Mouse (Mus musculus) midbrain, postnatal 0 days (tissue): ENCODE measurements around the gene Gab1. TPM values are rescaled to one million over a fixed set of nuclear protein-coding genes. Genes with fewer than 3 reads are reported as not detected.
"Not testable (repeated sequence)": the region's sequence is repeated elsewhere in the genome, so short reads cannot be mapped to it uniquely, and the experiment has no call there.

Experiments
- ATAC-seq: fragments of 200-750 bp; cut with Nextera tagmentation; 2 replicates; pipeline ENCODE4 v1.8.0; 2017; ENCODE audit warnings: moderate number of reproducible peaks, mild to moderate bottlenecking, moderate TSS enrichment, moderate library complexity; ENCODE audit not compliant: low FRiP score
- DNase-seq: peaks from one replicate; pipeline ENCODE4 v3.0.0-alpha.2; 2015; ENCODE audit warnings: low spot score
- H3K27ac ChIP-seq: fragments of 300-500 bp; sonication (generic); 2 replicates; pipeline ENCODE4 v1.5.1; 2014; ENCODE audit warnings: low read depth, mild to moderate bottlenecking, low read length, mixed read lengths
- H3K27me3 ChIP-seq: fragments of 300-500 bp; sonication (generic); 2 replicates; pipeline ENCODE4 v1.6.1; 2014; ENCODE audit warnings: low read length, control low read depth, mixed read lengths; ENCODE audit not compliant: insufficient read depth
- H3K36me3 ChIP-seq: fragments of 300-500 bp; sonication (generic); 2 replicates; pipeline ENCODE4 v1.6.1; 2014; ENCODE audit warnings: low read length, control low read depth, mixed read lengths; ENCODE audit not compliant: insufficient read depth
- H3K4me1 ChIP-seq: fragments of 300-500 bp; sonication (generic); 2 replicates; pipeline ENCODE4 v1.6.1; 2014; ENCODE audit warnings: mild to moderate bottlenecking, control low read depth, antibody characterized with exemption, low read length, mixed read lengths; ENCODE audit not compliant: insufficient read depth
- H3K4me2 ChIP-seq: fragments of 300-500 bp; sonication (generic); 2 replicates; pipeline ENCODE4 v1.6.1; 2014; ENCODE audit warnings: low read depth, mild to moderate bottlenecking, low read length, mixed read lengths; ENCODE audit not compliant: poor library complexity, severe bottlenecking
- H3K4me3 ChIP-seq: fragments of 300-500 bp; sonication (generic); 2 replicates; pipeline ENCODE4 v1.5.1; 2014; ENCODE audit warnings: low read depth, mild to moderate bottlenecking, low read length, moderate library complexity
- H3K9ac ChIP-seq: fragments of 300-500 bp; sonication (generic); replicated peaks from 2 replicates; pipeline ENCODE4 v1.6.1; 2014; ENCODE audit warnings: mild to moderate bottlenecking, low read length, moderate library complexity, mixed read lengths; ENCODE audit not compliant: poor library complexity, severe bottlenecking
- H3K9me3 ChIP-seq: fragments of 300-500 bp; sonication (generic); 2 replicates; pipeline ENCODE4 v1.6.1; 2016; ENCODE audit warnings: low read length, control low read depth
- CTCF ChIP-seq: IDR thresholded peaks from 2 replicates; pipeline ENCODE4 v1.5.1; 2016; ENCODE audit warnings: antibody characterized with exemption, mild to moderate bottlenecking
- WGBS: fragments of 180-500 bp; shearing (Covaris S2); extraction: QIAGEN DNeasy Blood & Tissue Kit; methylation state at CpG from one replicate; pipeline ENCODE4 v1.1.7; 2014; 5-methylcytosine and 5-hydroxymethylcytosine counted together
- polyA plus RNA-seq: library from polyadenylated mRNA; unstranded; fragments of >200 nt; fragmentation: Nextera tagmentation; extraction: Ambion mirVana; gene quantifications from 2 replicates; pipeline ENCODE4 v1.2.1, GENCODE M21; 2015
- total RNA-seq: library from RNA; depleted of rRNA; stranded (reverse); fragments of >200 nt; gene quantifications from 2 replicates; pipeline ENCODE4 v1.2.3, GENCODE M21; 2014; rRNA removed

The Gab1 gene
- total and polyA plus RNA-seq, 2 experiments from 2014 or later: 8.7 to 20.5 TPM

DNA sequence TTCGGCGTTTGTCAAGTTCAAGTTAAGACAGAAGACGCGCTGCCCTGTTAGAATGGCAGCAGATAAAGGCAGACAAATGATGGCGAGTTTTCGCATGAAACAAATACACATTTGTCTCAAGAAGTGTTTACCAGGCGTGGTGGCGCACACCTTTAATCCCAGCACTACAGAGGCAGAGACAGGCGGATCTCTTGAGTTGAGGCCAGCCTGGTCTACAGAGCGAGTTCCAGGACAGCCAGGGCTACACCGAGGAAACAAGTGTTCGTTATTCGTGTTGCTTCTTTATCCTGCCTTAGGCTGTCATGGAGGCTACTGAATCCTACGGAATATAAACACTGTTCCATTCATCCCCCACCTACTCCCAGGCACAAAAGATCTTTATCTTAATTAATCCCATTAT is 140.4 kb downstream of the Gab1 start:
- Histone ChIP-seq H3K9ac (peak overlapping the region; percentile 57; the same call in 1 of the 2 replicates), H3K27ac (peak overlapping the region; percentile 78), H3K4me3 (peak overlapping the region; percentile 75), H3K27me3 (no peaks in the 10 kb centered on the region), H3K36me3 (0 out of 2 replicates have a peak, but pooled peaks cover 3% of the 10 kb centered on the region), H3K9me3 (no peaks in the 10 kb centered on the region), H3K4me2 (peak overlapping the region; percentile 42), H3K4me1 (no peaks in the 10 kb centered on the region)
- ATAC-seq (peak; percentile 35; the same call in 1 of the 2 replicates), DNase-seq (no peak)
- WGBS: 11% methylated on average over 14 of the region's 14 CpGs
- TF ChIP-seq CTCF: no peak

DNA sequence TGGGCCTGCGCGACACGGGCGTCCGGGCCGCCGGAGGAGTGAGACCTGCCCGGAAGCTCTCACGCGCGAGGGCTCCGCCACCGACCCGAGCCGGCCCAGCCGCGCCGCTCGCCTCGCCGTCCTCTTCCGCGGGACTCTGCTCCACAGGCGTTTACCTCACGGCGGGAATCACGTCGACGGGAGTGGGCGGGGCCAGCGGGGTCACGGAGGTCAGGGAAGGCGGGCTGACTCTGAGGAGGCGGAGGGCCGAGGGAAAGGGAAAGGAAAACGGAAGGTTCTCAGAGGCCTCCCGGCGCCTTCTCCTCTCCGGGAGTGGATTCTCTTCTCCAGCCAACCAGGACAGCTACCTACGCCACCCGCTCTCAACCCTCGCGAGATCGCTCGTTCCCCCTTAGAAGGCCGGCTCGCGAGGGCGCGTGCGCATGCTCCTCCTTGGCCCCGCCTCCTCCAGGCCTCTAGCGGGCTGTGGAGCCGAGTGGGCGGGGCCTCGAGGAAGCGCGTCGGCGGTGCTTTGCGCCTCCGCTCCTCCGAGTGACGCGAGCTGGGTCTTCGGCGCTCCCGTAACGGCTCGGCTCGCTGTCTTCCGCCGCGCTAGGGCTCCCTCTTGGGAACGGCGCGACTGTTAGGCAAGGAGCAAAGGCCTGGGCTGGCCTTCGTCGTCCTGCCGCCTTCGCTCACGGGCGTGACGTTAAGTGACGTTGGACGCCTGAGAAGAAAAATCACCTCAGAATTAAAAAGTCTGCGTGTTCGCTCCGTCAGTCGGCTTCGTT is 141.0 kb downstream of the Gab1 start, which contains the start of gene Smarca5:
TSS of gene Smarca5 (minus strand) at position 343 of the 770 bp plus-strand sequence.
- H3K4me3 ChIP-seq: peak within 1 kb of the TSS; percentile 75
- TF ChIP-seq CTCF: peak; percentile 42; the same call in 1 of the 2 replicates
- H3K27ac ChIP-seq: peak within 1 kb of the TSS; percentile 89
- not testable (repeated sequence) for H3K27me3 ChIP-seq, H3K9me3 ChIP-seq, H3K4me1 ChIP-seq, H3K36me3 ChIP-seq
- ATAC-seq (peak; percentile 97), DNase-seq (peak; percentile 93)
- H3K4me2 ChIP-seq: peak within 1 kb of the TSS; percentile 64
- 2% methylated on average over 71 of the region's 91 CpGs for WGBS
- H3K9ac ChIP-seq: peak within 1 kb of the TSS; percentile 67

DNA sequence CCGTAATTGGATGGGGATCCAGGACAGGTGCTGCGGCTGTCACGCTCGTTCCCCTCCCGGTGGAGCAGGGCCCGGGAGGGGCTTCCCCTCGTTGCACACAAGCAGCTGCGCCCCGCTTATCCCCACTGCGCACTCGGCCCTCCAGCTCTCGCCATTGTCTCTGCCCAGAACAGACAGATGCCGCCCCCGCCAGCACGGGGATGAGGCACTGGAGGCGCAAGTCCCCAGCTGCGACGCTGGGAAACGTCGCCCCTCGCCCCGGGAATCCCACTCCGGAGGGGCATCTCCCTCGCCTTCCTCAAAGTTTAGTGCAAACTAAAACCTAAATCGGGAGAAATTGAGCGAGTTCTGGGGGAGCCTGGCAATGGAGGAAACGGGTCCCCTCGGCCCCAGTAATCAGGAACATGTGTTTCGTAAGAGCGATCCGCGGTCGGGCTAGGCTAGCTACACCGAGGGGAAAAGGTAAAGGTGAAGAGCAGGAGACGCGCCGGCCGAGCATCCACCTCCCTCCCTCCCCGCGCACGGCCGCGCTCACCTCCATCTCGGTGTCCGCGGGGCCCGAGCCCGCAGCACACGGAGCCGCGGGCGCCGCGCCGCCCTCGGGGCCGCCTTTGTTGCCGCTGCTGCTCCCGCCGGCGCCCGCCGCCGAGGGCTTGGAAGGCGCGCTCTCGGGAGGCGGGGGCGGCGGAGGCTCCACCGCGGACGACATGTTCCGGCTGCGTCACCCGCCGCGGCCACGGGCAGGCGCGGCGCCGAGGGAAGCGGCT is 141.7 kb downstream of the Gab1 start:
- H3K4me2 ChIP-seq: peak overlapping the region; percentile 64
- TF ChIP-seq CTCF: no peak; the same call in 1 of the 2 replicates
- H3K27me3 ChIP-seq: no peaks in the 10 kb centered on the region
- H3K36me3 ChIP-seq: peaks cover 3% of the 10 kb centered on the region; the same call in 1 of the 2 replicates
- ATAC-seq (peak; percentile 68), DNase-seq (peak; percentile 68)
- H3K27ac ChIP-seq: peak overlapping the region; percentile 89
- H3K4me1 ChIP-seq: no peaks in the 10 kb centered on the region
- under 1% methylated on average over 63 of the region's 84 CpGs for WGBS
- peak overlapping the region; percentile 67 for H3K9ac ChIP-seq
- peak overlapping the region; percentile 75 for H3K4me3 ChIP-seq
- H3K9me3 ChIP-seq: no peaks in the 10 kb centered on the region

GRCm38 (mm10) chr8:80738046-80738387 is 142.3 kb downstream of the Gab1 start:
- peaks cover 5% of the 10 kb centered on the region; the same call in 1 of the 2 replicates for H3K36me3 ChIP-seq
- no peaks in the 10 kb centered on the region for H3K9me3 ChIP-seq
- DNase-seq (no peak), ATAC-seq (no peak)
- H3K4me1 ChIP-seq: no peaks in the 10 kb centered on the region
- peak overlapping the region; percentile 67 for H3K9ac ChIP-seq
- peak overlapping the region; percentile 89 for H3K27ac ChIP-seq
- H3K4me2 ChIP-seq: peak overlapping the region; percentile 64
- H3K27me3 ChIP-seq: no peaks in the 10 kb centered on the region
- H3K4me3 ChIP-seq: peak overlapping the region; percentile 75
- TF ChIP-seq CTCF: no peak
- WGBS: 0% methylated on average over 5 of the region's 5 CpGs

- no peaks in the 10 kb centered on the region for H3K9me3 ChIP-seq
- H3K4me2 ChIP-seq: no peak overlapping the region
- H3K4me1 ChIP-seq: no peaks in the 10 kb centered on the region
- DNase-seq (no peak), ATAC-seq (no peak)
- H3K27ac ChIP-seq: no peak overlapping the region
- H3K27me3 ChIP-seq: no peaks in the 10 kb centered on the region
- no peak overlapping the region for H3K9ac ChIP-seq
- H3K36me3 ChIP-seq: peaks cover 28% of the 10 kb centered on the region
- no peak for TF ChIP-seq CTCF
- no peak overlapping the region for H3K4me3 ChIP-seq
These were observed 148.0 kb downstream of the Gab1 start for GRCm38 (mm10) chr8:80732326-80732725.

- no peak for TF ChIP-seq CTCF
- no peaks in the 10 kb centered on the region for H3K27me3 ChIP-seq
- peaks cover 9% of the 10 kb centered on the region for H3K36me3 ChIP-seq
- H3K4me1 ChIP-seq: no peaks in the 10 kb centered on the region
- 95% methylated on average over 1 of the region's 1 CpGs for WGBS
- ATAC-seq (no peak), DNase-seq (no peak)
- H3K9me3 ChIP-seq: no peaks in the 10 kb centered on the region
- no peak overlapping the region for H3K9ac ChIP-seq
- no peak overlapping the region for H3K4me3 ChIP-seq
- no peak overlapping the region for H3K4me2 ChIP-seq
- H3K27ac ChIP-seq: no peak overlapping the region
These were observed 165.9 kb downstream of the Gab1 start for GRCm38 (mm10) chr8:80714461-80714860.

Other genes starting within 250 kb of the Gab1 start
- gene Smarca5, start 141.0 kb downstream of the Gab1 start, total RNA-seq: 30.5 and 36.5 TPM in 2 replicates
- gene Smarca5, start 141.0 kb downstream of the Gab1 start, polyA plus RNA-seq: 23.8 and 28.9 TPM in 2 replicates
- 30.4 and 38.7 TPM in 2 replicates for gene Usp38, start 134.4 kb upstream of the Gab1 start, total RNA-seq
- 14.8 and 17.9 TPM in 2 replicates for gene Usp38, start 134.4 kb upstream of the Gab1 start, polyA plus RNA-seq